Mouse (Mus musculus): ENCODE data around the gene Sertad4. TPM values are rescaled to one million over a fixed set of nuclear protein-coding genes. Genes with fewer than 3 reads are reported as not detected.

The Sertad4 gene
- polyA plus RNA-seq (2015; fragmentation: Nextera tagmentation; extraction: Ambion mirVana): 13.3 and 22.3 TPM in 2 replicates

GRCm38 (mm10) chr1:192855474-192856230 lies at the start of gene Sertad4:
Sertad4 (minus strand) TSS chr1:192855756.

Other genes starting within 250 kb of the Sertad4 start
- 9.5 and 11.6 TPM in 2 replicates for gene Hhat, start 84.5 kb downstream of the Sertad4 start, polyA plus RNA-seq (2015; fragmentation: Nextera tagmentation; extraction: Ambion mirVana)
- gene Syt14, start 180.0 kb upstream of the Sertad4 start, polyA plus RNA-seq (2015; fragmentation: Nextera tagmentation; extraction: Ambion mirVana): 1.2 and 1.4 TPM in 2 replicates

All from adrenal gland, postnatal 0 days (tissue).